Mouse (Mus musculus) kidney, postnatal 10 days (tissue): ENCODE results near the gene Coro2b.
"Not testable (repeated sequence)": the region's sequence is repeated elsewhere in the genome, so short reads cannot be mapped to it uniquely, and the experiment has no call there.

Source experiments
- DNase-seq: peaks from one replicate; pipeline ENCODE4 v3.0.0; 2021; ENCODE audit warnings: mixed read lengths

Coro2b gene

GRCm38 (mm10) chr9:62469696-62470095 lies 67.1 kb downstream of the Coro2b start:
- DNase-seq: no peak

GRCm38 (mm10) chr9:62469143-62469542 lies 67.7 kb downstream of the Coro2b start:
- DNase-seq: no peak

GRCm38 (mm10) chr9:62467413-62467784 lies 69.4 kb downstream of the Coro2b start:
- DNase-seq: no peak

GRCm38 (mm10) chr9:62466742-62467412 lies 70.0 kb downstream of the Coro2b start:
- DNase-seq: no peak

- peak; percentile 47 for DNase-seq
These were observed 70.8 kb downstream of the Coro2b start for GRCm38 (mm10) chr9:62466053-62466452.

- no peak for DNase-seq
These were observed 72.1 kb downstream of the Coro2b start for GRCm38 (mm10) chr9:62464727-62465126.

- DNase-seq: no peak
These were observed 75.1 kb downstream of the Coro2b start for GRCm38 (mm10) chr9:62461766-62462165.

GRCm38 (mm10) chr9:62461095-62461494 lies 75.7 kb downstream of the Coro2b start:
- no peak for DNase-seq

- DNase-seq: no peak
These were observed 76.8 kb downstream of the Coro2b start for GRCm38 (mm10) chr9:62460086-62460485.

GRCm38 (mm10) chr9:62458457-62458856 lies 78.4 kb downstream of the Coro2b start:
- DNase-seq: no peak

GRCm38 (mm10) chr9:62456015-62456414 lies 80.8 kb downstream of the Coro2b start:
- peak; percentile 93 for DNase-seq

- peak; percentile 73 for DNase-seq
These were observed 81.5 kb downstream of the Coro2b start for GRCm38 (mm10) chr9:62455210-62455969.

- DNase-seq: no peak
These were observed 84.4 kb downstream of the Coro2b start for GRCm38 (mm10) chr9:62452373-62452993.

GRCm38 (mm10) chr9:62451585-62452372 lies 85.1 kb downstream of the Coro2b start:
- DNase-seq: no peak

GRCm38 (mm10) chr9:62450862-62451261 lies 86.0 kb downstream of the Coro2b start:
- peak; percentile 46 for DNase-seq

GRCm38 (mm10) chr9:62450355-62450754 lies 86.5 kb downstream of the Coro2b start:
- DNase-seq: no peak

- not testable (repeated sequence) for DNase-seq
These were observed 89.5 kb downstream of the Coro2b start for GRCm38 (mm10) chr9:62447337-62447736.

- peak; percentile 67 for DNase-seq
These were observed 98.1 kb downstream of the Coro2b start for GRCm38 (mm10) chr9:62438755-62439101.

GRCm38 (mm10) chr9:62438085-62438754 lies 98.6 kb downstream of the Coro2b start:
- peak; percentile 10 for DNase-seq

- peak; percentile 11 for DNase-seq
These were observed 99.4 kb downstream of the Coro2b start for GRCm38 (mm10) chr9:62437446-62437845.

GRCm38 (mm10) chr9:62435613-62436318 lies 101.1 kb downstream of the Coro2b start:
- DNase-seq: peak; percentile 85
